Mouse (Mus musculus) gonadal fat pad, adult 2 months (tissue): ENCODE measurements around the gene Dnajb12. TPM values are rescaled to one million over a fixed set of nuclear protein-coding genes. Genes with fewer than 3 reads are reported as not detected.
A peak's percentile ranks its signal among the peaks of the same experiment; 100 is the strongest.

ENCODE experiments used
- DNase-seq: peaks from one replicate; pipeline ENCODE4 v3.0.0-alpha.2; 2012; ENCODE audit warnings: low read depth
- polyA plus RNA-seq: library from polyadenylated mRNA; depleted of rRNA; stranded (reverse); fragments of >200 nt; gene quantifications from 2 replicates; pipeline ENCODE4 v1.2.3, GENCODE M21; 2012

The Dnajb12 gene
- polyA plus RNA-seq, 1 experiment, result 50.2 TPM

GRCm38 (mm10) chr10:59896211-59896610, 16.9 kb downstream of the Dnajb12 start:
- no peak for DNase-seq

- no peak for DNase-seq
These were observed 17.6 kb downstream of the Dnajb12 start for GRCm38 (mm10) chr10:59896911-59897331.

DNA sequence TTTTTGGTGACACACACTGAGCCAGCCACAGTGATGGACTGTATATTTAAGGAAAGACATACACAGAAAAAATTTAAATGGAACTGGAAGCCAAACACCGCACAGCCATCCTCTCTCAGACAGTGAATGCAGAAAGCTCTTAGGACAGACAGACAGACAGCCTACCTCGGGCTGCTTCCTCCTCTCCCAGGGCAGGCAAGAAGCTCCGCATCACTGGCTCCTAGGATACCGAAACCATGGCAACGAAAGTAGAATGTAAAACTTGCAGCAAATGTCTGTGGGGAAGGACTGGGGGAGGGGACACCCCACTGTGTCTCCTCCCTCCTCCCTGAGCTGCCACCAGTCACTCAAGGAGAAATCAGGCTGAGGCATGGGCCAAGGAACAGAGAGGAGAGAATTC, 18.2 kb downstream of the Dnajb12 start:
- no peak for DNase-seq

- DNase-seq, result no peak
These were observed 18.9 kb downstream of the Dnajb12 start for GRCm38 (mm10) chr10:59898180-59898778.

DNA sequence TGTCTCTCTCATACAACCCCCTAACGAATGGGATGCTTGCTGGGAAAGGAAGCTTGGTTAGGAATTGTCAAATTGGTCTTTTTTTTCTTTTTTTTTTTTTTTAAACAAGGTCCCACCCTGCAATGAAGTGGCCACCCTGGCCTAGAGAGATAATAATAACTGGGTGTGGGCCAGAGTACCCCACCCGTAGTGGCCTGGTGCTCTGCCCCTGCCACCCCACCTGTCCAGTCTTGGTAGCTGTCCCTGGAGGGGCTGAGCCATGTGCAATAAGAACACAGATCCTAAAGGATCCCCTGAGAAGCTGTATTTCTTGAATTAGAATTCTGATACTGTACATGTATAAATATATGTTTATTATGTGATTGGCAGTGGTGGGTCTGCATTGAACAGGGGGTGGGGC, 19.6 kb downstream of the Dnajb12 start:
- DNase-seq, result no peak

- DNase-seq, result no peak
These were observed 20.2 kb downstream of the Dnajb12 start for GRCm38 (mm10) chr10:59899341-59900173.

GRCm38 (mm10) chr10:59900174-59900435, 20.7 kb downstream of the Dnajb12 start:
- no peak for DNase-seq

GRCm38 (mm10) chr10:59900939-59901338, 21.6 kb downstream of the Dnajb12 start:
- DNase-seq, result no peak

- no peak for DNase-seq
These were observed 22.1 kb downstream of the Dnajb12 start for GRCm38 (mm10) chr10:59901463-59901862.

DNA sequence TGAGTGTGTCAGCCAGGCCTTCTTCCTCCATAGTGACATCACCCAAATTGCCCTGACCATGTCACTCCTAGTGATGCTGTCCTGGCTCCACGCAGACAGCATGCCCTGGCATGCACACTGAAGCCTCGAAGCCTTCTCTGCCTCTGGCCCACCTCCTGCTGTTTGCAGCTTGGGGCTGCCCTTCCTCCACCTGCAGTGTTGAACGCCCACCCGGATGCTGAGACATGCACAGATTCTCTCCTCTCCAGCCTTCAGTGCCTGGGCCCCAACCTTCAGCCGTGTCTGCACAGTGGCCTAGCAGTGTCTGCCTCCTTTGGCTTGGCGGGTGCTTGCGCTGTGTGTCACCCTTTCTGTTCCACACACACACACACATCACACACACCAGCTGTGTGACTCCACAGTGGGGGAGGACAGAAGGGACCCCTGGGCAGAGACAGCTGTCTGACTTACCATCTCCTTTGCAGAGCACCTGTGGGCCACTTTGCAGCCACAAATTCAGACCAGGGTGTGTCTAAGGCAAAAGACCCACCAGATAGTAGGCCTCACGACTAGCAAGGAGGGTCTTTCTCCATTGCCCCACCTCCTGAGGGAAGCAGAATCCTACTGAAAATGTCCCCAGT, 22.7 kb downstream of the Dnajb12 start:
- no peak for DNase-seq

DNA sequence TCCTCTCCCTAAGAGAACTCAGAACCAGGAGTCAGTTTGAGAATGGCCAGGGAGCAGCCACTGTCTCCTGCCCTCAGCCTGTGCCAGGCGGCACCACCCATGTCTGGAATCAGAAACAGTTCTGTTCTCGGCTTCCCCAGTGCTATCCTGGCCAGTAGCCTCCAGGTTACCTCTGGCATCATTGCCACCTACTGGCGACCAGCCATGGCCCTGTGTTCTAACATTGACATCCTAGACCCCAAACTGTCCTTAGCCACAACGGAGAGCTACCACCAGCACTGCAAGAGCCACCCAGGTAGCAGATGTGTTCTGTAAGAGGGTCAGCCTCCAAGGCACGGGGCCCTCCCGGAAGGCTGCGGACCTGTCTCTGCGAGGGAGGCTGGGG, 23.2 kb downstream of the Dnajb12 start:
- DNase-seq, result no peak

- no peak for DNase-seq
These were observed 23.8 kb downstream of the Dnajb12 start for GRCm38 (mm10) chr10:59903170-59903569.

GRCm38 (mm10) chr10:59907080-59907609, 27.8 kb downstream of the Dnajb12 start:
- DNase-seq, result no peak

DNA sequence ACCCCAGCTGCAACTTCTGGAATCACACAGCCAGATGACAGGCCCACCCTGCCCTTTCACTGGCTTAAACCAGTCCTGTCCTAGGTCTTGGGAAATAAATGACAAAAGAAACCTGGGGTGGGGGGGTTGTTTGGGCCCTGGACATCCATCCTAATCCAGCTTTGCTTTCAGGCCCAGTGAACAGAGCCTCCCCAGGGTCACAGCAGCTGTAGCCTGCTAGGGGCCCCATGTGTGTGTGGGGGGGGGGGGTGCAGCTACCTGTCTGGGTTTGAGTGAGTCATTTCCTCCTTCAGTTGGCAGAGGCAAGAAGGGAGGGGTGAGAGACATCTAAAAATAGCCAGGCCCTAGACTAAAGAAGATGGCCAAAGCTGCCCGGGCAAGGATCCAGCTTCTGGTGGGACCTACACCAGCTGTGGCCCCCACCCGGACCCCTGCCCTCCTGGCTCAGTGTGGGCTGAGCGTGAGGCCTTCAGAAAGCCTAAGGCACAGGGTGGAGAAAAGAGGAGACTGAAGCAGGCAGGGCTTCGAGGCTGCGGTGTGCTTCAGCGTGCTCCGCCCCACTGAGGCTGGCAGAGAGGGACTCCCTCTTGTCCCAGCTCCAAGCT, 28.4 kb downstream of the Dnajb12 start:
- DNase-seq, result no peak

GRCm38 (mm10) chr10:59908776-59909315, 29.5 kb downstream of the Dnajb12 start:
- DNase-seq, result no peak

DNA sequence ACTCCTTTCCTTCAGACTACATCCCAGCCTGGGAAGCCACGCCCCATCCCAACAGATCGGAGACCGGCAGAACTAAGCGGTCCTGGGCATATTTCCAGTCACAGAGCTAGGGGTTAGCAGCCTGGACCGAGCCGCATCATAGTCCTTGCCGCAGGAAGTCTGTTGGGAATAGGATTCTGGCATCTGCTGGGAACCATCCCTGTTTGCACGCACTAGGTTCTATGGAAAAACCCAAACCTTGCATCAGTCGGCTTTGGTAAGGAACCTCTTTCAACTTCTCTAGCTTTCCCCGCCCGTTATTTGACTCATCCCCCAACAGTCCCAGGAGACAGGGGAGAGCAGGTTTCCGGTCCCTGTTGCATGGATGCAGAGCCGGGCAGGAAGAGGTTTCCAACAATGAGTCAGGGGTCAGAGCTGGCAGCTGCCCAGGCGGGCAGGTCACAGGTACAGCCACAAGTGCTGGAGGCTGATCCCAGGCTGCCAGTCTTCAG, 30.0 kb downstream of the Dnajb12 start:
- no peak for DNase-seq

GRCm38 (mm10) chr10:59911091-59911490, 31.7 kb downstream of the Dnajb12 start:
- DNase-seq, result peak; percentile 79

- no peak for DNase-seq
These were observed 32.3 kb downstream of the Dnajb12 start for GRCm38 (mm10) chr10:59911561-59912198.

DNA sequence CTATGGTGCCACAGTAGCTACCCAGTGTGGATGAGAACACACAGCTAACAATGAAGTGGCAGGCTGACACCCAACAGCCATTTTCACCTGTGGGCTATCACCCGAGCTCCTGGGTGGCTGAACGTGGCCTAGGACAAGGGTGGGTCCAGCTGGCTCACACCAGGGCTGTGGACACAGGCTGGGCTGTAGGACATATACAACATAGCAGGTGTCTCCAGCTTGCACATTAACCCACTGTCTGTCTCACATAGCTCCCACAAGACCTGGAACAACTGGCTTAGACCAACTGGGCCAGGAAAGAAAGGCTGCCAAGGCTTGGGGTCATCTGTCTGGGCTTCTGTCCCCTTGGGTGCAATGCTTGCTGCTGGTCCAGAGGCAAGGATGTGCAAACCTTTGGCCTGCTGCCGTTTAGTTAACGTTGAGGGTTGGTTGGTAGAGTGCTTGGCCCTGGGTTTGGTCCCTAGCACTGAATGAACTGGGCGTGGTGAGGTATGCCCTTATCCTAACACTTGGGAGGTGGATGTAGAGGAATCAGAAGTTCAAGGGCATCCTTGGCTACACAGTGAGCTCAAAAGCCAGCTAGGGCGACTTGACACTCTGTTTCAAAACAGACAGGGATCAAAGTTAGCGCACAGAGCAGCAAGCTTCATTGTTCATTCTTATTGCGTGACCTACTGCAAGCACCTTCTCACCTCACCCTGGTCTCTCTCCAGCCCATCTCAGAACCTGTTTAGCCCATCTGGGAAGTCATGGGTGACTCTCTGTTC, 36.0 kb downstream of the Dnajb12 start:
- no peak for DNase-seq

DNA sequence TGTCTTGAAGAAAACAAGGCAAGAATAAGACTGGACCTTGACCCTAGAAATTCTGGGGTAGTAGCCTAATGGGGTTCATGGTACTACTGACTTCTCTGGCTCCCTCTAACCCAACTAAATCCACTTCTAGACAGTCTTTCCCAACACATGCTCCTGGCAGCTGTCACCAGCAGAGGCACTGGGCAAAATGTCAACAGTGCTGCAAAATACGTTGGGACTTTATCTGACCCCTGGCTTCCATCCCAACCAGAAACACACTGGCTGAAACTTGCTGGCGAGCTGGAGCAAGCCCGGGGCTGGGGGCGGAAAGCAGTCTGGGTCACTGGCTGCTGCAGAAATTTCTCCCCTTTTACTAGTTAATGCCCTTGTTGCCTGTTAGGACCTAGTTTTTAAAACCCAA, 36.8 kb downstream of the Dnajb12 start:
- DNase-seq, result peak; percentile 94

DNA sequence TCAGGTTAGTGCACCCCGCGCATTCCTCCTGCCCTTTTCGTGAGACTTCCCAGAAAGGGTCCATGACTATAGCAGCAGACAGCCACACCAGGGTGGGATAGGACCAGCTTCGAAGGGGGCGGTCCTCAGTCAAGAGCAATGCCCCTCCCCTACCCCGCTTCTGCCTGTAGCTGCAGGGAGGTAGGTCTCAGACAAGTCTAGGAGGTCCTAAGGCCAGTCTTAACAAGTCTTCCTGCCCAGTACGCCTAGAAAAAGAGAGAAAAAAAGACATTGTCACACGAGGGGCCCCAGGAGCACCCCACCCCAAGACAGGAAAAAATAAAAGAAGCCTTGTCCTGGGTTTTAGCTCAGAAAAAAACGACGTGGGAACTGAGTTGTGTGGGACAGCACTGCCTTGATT, 37.3 kb downstream of the Dnajb12 start:
- no peak for DNase-seq
